Mouse (Mus musculus) cerebral cortex, adult 2 months (tissue): ENCODE results near the gene Rtp2.

Experiments used
- WGBS: fragments of 180-500 bp; shearing (Covaris S2); methylation state at CpG from one replicate; pipeline ENCODE4 v1.1.7; 2018; 5-methylcytosine and 5-hydroxymethylcytosine counted together

The Rtp2 gene

DNA sequence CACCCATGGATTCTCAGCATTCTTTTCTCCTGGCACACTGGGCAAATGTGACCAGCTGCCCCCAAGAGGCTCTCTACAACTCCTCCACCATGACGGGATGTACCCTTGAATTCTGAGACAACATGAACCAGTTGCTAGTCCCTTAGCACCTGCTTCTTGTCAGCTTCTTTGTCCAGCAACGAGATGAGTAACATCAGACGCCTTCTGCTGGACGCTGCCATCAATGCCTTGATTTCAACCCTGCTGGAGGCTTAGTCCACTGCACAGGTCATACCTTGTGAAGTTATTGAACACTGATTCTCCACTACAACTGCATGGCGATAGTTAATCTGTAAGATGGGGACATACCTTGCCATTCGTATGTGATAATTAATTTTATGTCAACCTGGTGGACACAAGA lies 15.5 kb upstream of the Rtp2 start:
- WGBS = 92% methylated on average over 6 of the region's 6 CpGs

DNA sequence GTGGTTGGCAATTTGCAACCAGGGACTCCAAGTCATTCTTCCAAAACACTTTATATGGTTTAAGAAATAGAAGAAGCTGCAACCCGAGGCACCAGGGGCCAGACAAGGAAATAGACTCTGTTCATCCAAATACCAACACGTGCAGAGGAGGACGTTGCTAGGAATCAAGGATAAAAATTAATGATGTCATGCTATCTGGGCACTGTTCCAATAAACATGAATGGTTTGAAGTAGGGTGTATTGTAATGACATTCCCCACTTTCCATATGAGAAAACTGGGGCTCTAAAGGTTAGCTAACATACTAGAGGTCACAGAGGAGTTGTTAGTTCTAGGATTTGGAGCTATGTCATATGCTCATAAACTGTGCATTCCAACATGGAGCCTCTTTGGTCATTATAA lies 12.6 kb upstream of the Rtp2 start:
- 32% methylated on average over 3 of the region's 3 CpGs for WGBS

DNA sequence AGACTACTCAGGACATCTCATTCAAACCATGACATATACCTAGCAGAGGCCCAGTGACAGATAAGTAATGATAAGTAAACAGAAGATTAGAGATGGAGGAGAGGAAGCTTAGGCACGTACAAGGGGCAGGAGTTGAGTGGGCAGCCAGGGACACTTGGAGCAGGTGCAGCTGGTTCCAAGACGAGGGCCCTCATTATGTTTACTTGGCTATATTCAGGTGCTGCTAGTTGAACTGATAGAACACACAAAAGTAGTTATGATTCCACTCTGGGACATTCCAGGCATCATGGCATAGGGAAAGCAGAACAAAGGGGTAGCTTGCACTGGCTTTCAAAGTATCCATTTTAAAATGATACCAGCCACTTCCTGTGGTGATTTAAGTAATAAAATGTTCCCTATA lies 2.2 kb upstream of the Rtp2 start:
- 86% methylated on average over 2 of the region's 2 CpGs for WGBS

DNA sequence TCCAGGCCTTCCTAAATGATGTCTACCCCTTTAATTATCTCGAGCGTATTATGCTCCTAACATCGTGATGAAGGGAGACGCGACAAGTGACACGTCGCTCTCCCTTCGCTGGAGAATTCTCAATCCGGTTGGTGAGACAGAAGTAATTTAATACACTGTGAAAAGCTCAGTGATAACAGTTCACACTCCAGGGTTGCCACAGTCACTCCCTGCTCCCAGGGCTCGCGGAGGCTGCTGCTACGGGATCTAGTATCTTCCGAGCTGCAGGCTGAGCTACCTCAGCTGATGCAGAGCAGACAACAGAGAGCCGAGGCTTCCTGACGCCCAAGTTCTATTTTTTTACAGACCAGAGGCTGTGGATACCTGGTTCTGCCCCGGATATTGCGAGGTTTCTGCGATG lies 919 bp downstream of the Rtp2 start:
- 63% methylated on average over 18 of the region's 18 CpGs for WGBS

DNA sequence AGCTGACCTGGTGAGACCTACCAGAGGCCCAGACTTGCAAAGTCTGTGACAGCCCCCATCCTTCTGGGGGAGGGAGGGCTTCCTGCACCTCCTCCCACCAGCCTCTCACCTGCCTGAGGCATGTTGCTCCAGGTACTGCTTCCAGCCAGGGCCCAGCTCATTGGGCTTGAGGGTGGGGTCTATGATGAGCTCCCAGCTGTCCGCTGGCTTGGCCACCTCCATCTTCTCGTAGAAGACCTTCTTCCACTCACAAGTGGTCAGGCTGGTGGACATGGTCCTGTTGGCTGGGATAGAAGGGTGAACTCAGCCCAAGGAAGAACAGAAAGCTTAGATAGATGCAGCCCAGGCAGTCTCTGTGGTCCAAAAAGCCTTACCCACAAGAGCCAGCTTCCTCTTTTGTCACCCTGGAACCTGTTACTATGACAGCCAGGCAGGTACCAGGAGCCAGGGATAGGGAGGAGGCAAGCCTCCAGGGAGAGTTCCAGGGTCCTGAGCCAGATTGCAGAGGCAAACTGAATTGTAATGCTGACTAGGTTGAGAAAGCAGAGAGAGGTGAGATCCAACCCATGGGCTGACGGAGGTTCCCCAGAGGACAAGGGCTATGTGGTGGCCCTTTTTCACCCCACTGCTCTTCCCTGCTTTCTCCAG lies 1.6 kb downstream of the Rtp2 start:
- 95% methylated on average over 3 of the region's 3 CpGs for WGBS

DNA sequence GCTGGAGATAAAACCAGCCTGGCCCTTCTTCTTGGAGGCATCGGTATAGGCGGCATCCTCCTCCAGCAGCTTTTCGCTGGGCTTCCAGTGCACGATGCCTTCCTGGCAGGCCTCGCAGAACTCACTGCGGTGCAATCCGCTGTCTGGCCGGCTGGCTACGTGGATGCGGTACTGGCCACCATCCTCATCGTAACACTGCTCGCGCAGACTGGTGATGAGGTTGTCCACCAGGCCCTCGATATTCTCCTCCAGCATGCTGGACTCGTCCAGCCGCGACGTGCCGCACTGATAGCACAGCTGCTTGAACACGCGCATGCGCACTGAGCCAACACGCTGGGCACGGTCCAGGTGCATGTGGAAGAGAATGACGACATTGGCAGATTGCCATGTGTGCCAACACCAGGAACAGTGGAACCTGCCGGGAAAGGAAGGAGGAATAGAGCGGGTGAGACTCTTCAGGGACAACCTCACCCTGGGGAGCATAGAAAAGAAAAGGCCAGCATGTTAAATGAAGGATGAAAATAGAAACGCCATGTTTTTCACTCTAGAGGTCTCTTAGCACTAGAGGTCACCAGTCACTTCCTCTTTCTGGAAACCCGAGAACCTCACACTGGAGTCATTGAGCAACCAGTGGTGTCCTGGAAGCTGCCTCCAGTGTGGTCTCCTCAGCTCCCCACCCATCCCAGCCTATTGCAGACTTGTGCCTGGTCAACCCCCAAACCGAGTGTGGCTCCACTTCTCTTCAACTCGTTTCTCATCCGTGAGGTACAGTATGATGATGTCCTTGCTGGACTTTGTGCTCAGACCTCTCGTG lies 4.7 kb downstream of the Rtp2 start:
- 91% methylated on average over 33 of the region's 33 CpGs for WGBS

DNA sequence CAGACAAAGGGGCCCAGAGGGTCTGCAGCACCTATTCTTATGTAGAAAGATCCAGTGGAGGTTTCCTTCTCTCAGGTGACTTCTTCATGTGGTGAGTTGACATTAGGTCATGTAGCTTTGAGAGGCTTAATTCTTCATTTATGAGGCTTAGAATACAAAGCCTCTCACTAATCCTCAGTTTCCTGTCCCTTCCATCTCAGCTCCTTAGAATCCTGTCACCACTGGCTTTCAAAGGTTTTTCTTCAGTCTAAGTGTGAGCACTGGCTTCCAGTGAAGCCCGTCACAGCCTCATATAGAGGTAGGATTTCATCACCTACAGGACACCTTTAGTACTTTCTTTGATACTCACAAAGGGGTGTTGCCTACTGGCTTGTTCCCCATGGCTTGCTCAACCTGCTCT lies 9.3 kb downstream of the Rtp2 start:
- WGBS = 93% methylated on average over 1 of the region's 1 CpGs

DNA sequence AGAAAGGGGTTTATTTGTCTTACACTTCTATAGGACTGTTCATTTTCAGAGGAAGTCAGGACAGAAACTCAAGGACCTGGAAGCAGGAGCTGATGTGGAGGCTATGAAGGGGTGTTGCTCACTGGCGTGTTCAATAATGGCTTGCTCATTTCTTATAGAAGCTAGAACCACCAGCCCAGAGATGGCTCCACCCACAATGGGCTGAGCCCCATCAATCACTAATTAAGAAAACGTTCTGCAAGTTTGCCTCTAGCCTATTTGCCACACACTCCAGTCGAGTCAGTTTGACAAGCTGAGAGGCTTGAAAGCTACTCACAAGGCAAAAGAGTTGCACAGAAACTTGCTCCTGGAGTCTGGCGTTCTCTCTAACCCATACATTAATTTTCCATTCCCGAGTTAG lies 10.5 kb downstream of the Rtp2 start:
- 71% methylated on average over 5 of the region's 5 CpGs for WGBS

DNA sequence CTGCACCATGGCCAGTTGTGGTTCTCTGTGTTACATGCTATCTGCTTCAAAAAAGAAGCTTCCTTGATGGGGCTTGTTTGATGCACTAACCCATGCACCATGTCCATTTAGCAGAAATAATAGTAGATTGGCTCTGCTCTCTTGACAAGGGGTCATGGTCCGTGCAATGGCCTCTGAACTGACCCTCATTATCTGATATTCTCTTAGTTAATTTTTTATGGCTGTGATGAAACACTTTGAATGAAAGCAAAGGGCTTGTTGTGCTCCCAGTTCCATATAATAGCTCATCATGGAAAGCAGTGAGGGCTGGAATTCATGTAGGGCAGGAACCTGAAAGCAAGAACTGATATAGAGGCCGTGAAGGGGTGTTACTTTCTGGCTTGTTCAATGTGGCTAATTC lies 12.8 kb downstream of the Rtp2 start:
- 89% methylated on average over 2 of the region's 2 CpGs for WGBS

DNA sequence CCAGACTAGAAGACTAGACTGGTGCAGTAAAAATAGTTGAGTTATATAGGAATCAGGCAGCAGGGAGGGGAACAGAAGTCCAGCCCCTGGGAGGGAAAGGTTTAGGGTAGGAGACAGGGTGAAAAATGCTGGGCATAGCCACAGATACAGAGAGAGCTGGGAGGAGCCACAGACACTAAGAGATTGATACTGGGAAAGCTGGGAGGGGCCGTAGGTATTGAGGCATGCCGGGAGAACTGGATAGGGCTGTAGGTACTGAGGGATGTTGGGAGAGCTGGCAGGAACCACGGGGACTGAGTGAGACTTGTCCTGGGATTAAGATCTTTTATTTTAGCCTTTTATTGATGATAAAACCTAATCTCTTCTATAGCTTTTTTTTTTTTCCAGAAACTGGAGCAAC lies 18.8 kb downstream of the Rtp2 start:
- 50% methylated on average over 3 of the region's 3 CpGs for WGBS

DNA sequence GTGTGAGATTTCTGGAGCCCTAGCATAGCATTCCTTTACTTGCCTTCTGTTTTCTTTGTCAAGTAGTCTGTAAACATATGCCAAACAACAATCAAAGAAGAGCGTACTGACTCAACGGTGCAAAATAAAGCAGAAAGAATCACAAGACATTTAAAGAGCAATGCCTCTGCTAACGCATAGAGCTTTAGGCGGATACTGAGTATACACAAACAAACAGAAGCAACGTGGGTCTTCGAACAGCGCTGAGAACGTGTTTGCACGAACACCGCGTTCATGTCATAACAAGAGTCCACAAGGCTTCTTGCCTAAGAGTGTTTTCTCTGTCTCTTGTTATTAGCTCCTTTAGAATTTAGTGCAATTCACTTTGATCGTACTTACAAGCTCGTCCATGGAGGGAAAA lies 19.5 kb downstream of the Rtp2 start:
- 58% methylated on average over 13 of the region's 13 CpGs for WGBS

DNA sequence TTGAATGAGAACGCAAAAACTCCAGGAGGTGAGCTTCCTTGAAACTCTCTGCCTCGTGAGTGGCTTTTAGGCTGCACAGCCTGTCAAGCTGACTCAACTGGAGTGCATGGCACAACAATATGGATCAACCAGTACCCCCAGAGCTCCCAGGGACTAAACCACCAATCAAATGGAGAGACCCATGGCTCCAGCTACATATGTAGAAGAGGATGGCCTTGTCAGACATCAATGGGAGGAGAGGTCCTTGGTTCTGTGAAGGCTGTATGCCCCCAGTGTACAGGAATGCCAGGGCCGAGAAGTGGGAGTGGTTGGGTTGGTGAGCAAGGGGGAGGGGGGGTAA lies 23.2 kb downstream of the Rtp2 start:
- 90% methylated on average over 3 of the region's 3 CpGs for whole genome bisulfite sequencing

DNA sequence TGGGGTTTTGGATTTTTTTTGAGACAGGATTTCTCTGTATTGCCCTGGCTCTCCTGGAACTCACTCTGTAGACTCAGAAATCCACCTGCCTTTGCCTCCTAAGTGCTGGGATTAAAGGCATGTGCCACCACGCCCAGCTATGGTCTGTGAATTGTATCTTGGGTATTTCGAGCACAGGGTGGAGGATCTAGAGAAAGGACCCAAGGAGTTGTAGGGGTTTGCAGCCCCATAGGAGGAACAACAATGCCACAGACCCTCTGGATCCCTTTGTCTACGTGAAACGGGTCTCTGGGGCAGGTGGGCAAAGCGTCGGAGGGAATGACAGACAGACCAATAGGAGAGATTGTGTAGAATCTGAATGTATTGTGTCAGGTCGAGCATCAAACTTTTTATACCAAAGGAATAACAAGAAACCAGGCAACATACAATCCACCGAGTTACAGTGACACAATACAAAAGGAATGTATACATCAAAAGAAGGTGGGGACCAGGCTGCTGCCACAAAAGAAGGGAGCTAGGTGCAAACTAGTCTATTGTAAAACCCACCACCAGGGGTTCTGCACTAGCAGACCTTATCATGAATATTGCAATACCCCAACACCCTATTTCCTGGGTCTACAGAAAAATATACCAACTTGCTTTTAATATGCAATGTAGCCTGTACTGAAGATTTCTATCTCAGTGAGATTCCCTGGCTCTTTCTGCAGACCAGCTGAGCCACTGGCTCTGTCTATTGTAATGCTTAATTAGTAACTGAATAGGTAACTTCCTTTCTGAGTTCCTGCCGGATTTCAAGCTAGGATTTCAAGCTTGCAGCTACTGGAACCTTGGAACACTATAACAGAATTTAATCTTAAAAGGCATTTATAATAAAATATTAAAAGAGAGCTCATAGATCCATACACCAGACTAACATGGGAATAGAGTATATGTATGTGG lies 23.8 kb downstream of the Rtp2 start:
- 81% methylated on average over 9 of the region's 9 CpGs for WGBS

DNA sequence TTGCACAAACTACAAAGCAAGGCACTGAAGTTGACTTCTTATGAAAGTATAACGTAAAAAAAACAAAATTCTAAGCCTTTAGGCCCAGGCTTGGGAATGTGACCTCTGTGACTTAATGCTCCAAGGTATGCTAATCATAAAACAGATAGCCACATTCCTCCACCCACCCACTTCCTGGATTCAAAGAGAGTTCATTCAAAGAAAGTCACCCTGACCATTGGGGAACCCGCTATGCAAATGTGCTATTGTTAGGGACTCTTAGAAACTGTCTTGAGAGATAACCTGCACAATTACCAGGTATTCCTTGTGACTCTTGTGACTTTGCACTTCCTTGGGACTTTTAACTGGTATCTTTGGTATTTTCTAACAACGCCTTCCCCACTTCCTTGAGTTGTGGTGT lies 25.6 kb downstream of the Rtp2 start:
- 85% methylated on average over 3 of the region's 3 CpGs for WGBS

DNA sequence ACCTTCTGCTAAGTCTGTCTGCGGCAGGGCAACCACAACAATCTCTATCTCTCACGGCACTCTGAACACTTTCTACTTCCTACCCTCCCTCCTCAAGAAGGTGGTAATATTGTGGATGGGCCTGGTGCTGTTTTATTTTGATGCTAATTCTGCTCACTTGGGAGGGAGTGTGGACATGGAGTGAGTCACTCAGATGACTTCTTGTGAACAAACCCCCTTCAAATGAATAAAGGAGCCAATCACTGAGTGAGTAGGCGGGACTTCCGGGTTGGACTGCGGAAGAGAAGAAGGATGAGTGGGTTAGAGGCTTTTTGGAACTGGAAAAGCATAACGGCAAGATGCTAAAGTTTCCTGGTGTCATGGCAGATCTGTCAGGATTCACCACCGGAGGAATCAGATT lies 30.8 kb downstream of the Rtp2 start:
- 70% methylated on average over 7 of the region's 7 CpGs for WGBS

DNA sequence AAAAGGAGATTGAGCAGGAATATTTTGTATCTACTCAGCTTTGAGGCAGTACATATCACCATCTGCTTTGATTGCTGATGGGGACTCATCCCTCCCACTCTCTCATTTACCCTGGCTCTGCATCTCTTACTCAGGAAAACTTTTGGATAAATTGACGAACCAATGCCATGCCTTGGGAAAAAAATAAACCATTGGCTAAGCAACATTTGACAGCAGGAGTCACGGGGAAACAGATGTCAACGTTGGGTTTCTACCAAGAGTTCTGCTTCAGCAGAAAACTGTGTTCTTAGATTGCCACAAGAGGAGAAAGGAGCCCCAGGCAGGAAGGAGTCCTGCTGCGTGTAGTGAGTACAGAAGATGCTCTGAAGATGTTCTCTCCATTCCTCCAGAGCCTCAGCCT lies 32.1 kb downstream of the Rtp2 start:
- 52% methylated on average over 4 of the region's 4 CpGs for WGBS

DNA sequence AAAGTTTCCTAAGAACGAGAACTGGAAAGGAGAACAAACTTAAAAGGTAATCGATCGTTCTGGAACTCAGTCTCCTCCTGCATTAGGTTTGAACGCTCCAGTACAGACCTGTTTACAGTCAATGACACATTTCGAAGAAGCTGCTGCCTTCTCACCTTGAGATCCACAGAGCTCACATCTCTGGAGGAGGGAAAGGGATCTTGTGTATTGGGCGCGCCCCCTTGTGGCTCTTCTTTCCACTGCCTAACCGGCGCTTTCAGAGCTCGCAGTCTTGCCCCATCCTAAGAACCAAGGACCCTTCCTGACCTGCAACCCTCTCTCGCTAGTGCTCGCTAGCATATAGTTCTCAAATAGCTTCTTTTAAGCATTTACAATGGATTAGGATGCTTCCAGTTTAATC lies 33.4 kb downstream of the Rtp2 start:
- WGBS = 5% methylated on average over 12 of the region's 12 CpGs

DNA sequence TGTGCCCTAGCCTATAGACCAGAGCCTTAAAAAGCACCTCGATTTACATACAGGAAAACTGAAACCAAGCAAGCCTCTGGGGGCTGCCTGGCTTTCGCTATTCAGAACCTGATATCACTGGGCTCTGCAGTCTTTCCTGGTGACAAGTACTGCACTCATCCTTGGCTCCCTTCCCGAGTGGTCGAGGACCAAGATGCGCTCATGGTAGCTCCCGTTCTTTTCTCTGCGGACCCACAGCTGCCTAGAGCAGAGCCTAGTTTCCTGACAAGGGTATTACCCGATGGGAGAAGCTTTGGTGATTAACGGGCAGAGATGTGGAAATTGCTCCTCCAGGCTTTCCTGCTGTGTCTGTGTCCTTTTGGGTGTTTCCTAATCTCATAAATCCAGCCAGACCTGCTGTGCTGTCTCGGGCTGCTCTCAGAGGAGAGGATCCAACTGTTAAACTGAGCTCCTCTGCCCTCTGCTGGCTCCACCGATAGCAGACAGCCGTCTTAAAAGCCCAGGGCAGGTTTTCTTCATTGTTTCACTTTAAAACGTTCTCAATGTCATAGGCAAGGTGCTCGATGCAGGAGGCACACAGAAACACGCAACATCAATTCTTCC lies 34.1 kb downstream of the Rtp2 start:
- 5% methylated on average over 15 of the region's 15 CpGs for WGBS

DNA sequence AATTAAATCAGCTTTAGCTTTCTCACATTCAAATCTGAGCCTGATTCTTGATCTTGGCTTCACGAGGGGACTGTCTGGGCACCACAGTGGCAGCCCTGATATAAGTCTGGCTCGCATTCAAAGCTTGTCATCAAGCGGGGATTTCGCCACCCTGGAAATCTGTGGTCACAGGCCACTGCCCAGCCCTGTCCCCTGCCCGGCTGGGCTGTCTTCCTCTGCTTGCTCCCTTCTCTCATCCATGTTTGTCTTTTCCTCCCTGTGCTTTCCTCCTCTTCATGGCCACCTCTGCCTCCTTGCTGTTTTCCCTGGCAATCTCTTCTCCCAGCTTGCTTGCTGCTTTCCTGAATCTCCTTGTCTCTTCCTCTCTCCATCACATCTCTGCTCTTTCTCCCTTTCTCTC lies 34.7 kb downstream of the Rtp2 start:
- 58% methylated on average over 5 of the region's 5 CpGs for WGBS

DNA sequence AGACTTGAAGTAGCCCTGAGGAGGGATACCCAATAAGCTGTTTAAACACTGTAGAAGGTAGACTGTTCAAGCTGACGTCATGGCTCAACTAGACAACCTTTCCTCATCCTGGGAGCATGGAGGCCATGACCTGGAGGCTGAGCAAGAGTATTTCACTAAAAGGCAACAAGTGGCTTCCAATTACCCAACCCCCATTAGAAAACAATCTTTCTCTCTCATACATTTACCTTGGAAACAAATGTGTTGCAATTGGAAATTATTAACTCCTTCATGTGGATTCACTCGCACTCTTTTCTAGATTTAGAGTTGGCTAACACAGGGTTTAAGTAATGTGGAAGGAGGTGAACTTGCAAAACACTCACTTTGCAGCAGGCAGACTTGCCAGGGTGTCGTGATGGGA lies 37.1 kb downstream of the Rtp2 start:
- WGBS = 91% methylated on average over 3 of the region's 3 CpGs

DNA sequence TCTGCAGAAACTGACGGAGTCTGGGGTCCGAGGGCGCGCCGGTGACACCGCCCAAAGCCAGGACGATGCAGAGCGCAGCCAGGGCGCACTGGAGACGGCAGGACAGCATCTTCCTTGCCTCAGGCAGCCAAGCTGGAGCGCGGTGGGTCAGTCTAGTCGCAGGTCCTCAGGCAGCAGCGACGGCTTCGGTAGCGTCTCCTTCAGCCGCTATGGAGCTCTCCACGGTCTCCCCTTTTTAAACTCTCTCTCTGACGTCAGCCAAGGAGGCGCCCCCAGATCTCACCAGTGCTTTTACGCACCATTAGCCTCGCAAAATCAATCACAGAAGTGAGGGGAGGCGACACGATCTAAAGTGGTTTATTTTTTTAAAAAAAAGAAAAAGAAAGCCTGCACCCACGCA lies 41.6 kb downstream of the Rtp2 start, which contains the start of gene Sst:
TSS of gene Sst (minus strand) at position 323 of the 400 bp plus-strand sequence.
- 8% methylated on average over 26 of the region's 26 CpGs for WGBS

DNA sequence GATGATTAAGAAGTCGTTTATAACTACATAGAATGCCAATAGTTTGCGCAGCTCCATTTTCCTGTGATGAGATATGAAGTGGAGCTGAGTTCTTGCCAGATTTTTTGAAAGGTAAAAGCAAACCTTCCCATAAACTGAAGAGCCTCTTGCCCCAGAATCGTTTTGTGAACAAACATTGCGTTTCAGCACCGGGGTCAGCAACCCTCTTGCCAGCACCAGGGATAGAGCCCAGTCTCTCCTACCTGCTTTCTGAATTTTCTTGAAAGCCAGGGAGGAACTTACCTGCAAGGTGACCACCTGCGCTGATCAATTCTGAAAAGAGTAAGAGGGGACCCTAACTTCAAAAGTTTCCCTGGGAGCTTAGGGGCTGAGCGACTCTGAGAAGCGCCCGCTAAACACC lies 42.0 kb downstream of the Rtp2 start:
- 7% methylated on average over 9 of the region's 9 CpGs for WGBS
